Mouse (Mus musculus): ENCODE measurements around the gene Pcp2.

GRCm38 (mm10) chr8:3594466-3594865 lies 30.9 kb downstream of the Pcp2 start:
- no peak for TF ChIP-seq GATA2 (IDR thresholded peaks at IDR 0.05; ENCODE audit: borderline replicate concordance, low read depth, low read length)
- no peak for TF ChIP-seq GATA1 (IDR thresholded peaks at IDR 0.05; ENCODE audit: borderline replicate concordance, low read length)
